In genomic region chr10:69211560-69211959, GRCm38 (mm10) we compare ENCODE assay signal across 8 mouse cellular contexts. TPM values are rescaled to one million over a fixed set of nuclear protein-coding genes. Genes with fewer than 3 reads are reported as not detected.
DNase-seq lines count a peak whose midpoint lies in the region; ATAC-seq lines count a peak whose summit lies in the region.

No protein-coding gene starts in this region.

- no peaks in the 10 kb centered on the region for H3K27me3 ChIP-seq in kidney, embryonic 16.5 days (ENCODE audit: insufficient read depth, low read length)
- peaks cover 11% of the 10 kb centered on the region for H3K27me3 ChIP-seq in megakaryocyte, embryonic 14.5 days (replicated peaks)

- H3K27ac ChIP-seq in kidney, embryonic 16.5 days (ENCODE audit: low read length) = peak overlapping the region; percentile 99

- peak; percentile 9 to 26 for DNase-seq in B cell, adult 2 months
- peak; percentile 80 for DNase-seq in adrenal gland, adult 2 months
- DNase-seq in right cerebral cortex, postnatal 10 days (ENCODE audit: low spot score in 2 of 2) = no peak
- no peak for DNase-seq in frontal cortex, postnatal 25 days (ENCODE audit: low spot score in 2 of 2)

- peak overlapping the region; percentile 81 for H3K4me3 ChIP-seq in kidney, embryonic 16.5 days (ENCODE audit: low read length)
- peak overlapping the region; percentile 99 for H3K4me3 ChIP-seq in megakaryocyte, embryonic 14.5 days (replicated peaks)

- H3K9ac ChIP-seq in kidney, embryonic 16.5 days (replicated peaks; ENCODE audit: low read length) = peak overlapping the region; percentile 93

- peaks cover 7% of the 10 kb centered on the region; the same call in 1 of the 2 replicates for H3K4me1 ChIP-seq in kidney, embryonic 16.5 days (ENCODE audit: insufficient read depth, low read length)
- peaks cover 42% of the 10 kb centered on the region for H3K4me1 ChIP-seq in megakaryocyte, embryonic 14.5 days

- 49% methylated on average over 8 of the region's 8 CpGs for WGBS in kidney, embryonic 16.5 days

- H3K4me2 ChIP-seq in kidney, embryonic 16.5 days (replicated peaks; ENCODE audit: low read depth, low read length) = peak overlapping the region; percentile 95

- peak; percentile 68 for ATAC-seq in granulocyte monocyte progenitor cell, adult 5-6 weeks (replicated peaks; ENCODE audit: poor library complexity, severe bottlenecking)
- ATAC-seq in kidney, embryonic 16.5 days (ENCODE audit: low FRiP score, low TSS enrichment) = no peak
- ATAC-seq in activated CD4-positive, CD25-positive, alpha-beta regulatory T cell, adult 4 months = no peak

- H3K9me3 ChIP-seq in kidney, embryonic 16.5 days (ENCODE audit: low read length) = no peaks in the 10 kb centered on the region
- no peaks in the 10 kb centered on the region; the same call in 1 of the 2 replicates for H3K9me3 ChIP-seq in megakaryocyte, embryonic 14.5 days

- H3K36me3 ChIP-seq in kidney, embryonic 16.5 days (ENCODE audit: insufficient read depth, low read length) = peaks cover 10% of the 10 kb centered on the region
- peaks cover 30% of the 10 kb centered on the region for H3K36me3 ChIP-seq in megakaryocyte, embryonic 14.5 days (replicated peaks; ENCODE audit: low read length)

RNA-seq across cellular contexts. Expression of gene A930033H14Rik, which starts 1.3 kb away (rescaled TPM):
- total RNA-seq in adrenal gland, adult 2 months (2021) = 1 to 10 TPM; 2.0 to 2.5 TPM
- 1.5 and 1.7 TPM in 2 replicates for polyA plus RNA-seq in adrenal gland, adult 2 months (2012; rRNA removed)
- 2.6 and 4.3 TPM in 2 replicates for total RNA-seq in granulocyte monocyte progenitor cell, adult 5-6 weeks (2014; fragmentation: Nextera tagmentation)
- 1.2 and 1.5 TPM in 2 replicates for total RNA-seq in granulocyte monocyte progenitor cell, adult 5-6 weeks (2017)
- 2.2 and 2.3 TPM in 2 replicates for polyA plus RNA-seq in kidney, embryonic 16.5 days (2015; fragmentation: Nextera tagmentation; extraction: Ambion mirVana)
- polyA plus RNA-seq in megakaryocyte, embryonic 14.5 days (2012; ENCODE audit: insufficient read depth, low replicate concordance) = 1.2 and 3.0 TPM in 2 replicates
- not detected for polyA plus RNA-seq in activated CD4-positive, CD25-positive, alpha-beta regulatory T cell, adult 4 months (2017; shearing (Covaris generic))

Comparison
In these comparisons a context has a peak if more than half of its experiments do, and no peak if none do; other contexts are left out.
1. DNase-seq: peak in B cell, adult 2 months (2 of 2) and adrenal gland, adult 2 months (single experiment); none in right cerebral cortex, postnatal 10 days (0 of 2) and frontal cortex, postnatal 25 days (0 of 2).